ENCODE assay signal across 11 mouse cellular contexts in genomic region chr6:6371444-6372093, GRCm38 (mm10).
DNase-seq lines count a peak whose midpoint lies in the region; ATAC-seq and TF ChIP-seq lines count a peak whose summit lies in the region.
"Had no signal": no experiment of that assay in that cellular context is flagged by ENCODE, and none has a peak within 500 bp of the region (broad histone marks: within the 10 kb centered on the region; RNA-seq: fewer than 3 reads in every experiment).

No protein-coding gene starts in this region.

- no peak overlapping the region for H3K4me3 ChIP-seq in lung, embryonic 16.5 days (ENCODE audit: low read length)
- no peak overlapping the region for H3K4me3 ChIP-seq in lung, adult 2 months (replicated peaks; ENCODE audit: extremely low read depth, low read depth, low read length)
- H3K4me3 ChIP-seq: layer of hippocampus, adult 2 months had no signal

- H3K9ac ChIP-seq in lung, embryonic 16.5 days (ENCODE audit: low read length), result no peak overlapping the region

- no peaks in the 10 kb centered on the region for H3K4me1 ChIP-seq in lung, embryonic 16.5 days (replicated peaks; ENCODE audit: control insufficient read depth, insufficient read depth, low read length)
- H3K4me1 ChIP-seq in lung, adult 2 months (ENCODE audit: control insufficient read depth, insufficient read depth, low read length), result no peaks in the 10 kb centered on the region

- H3K4me2 ChIP-seq in lung, embryonic 16.5 days (ENCODE audit: low read depth, low read length), result no peak overlapping the region

- 38% methylated on average over 5 of the region's 5 CpGs for WGBS in lung, embryonic 16.5 days
- WGBS in lung, adult 2 months, result 50% methylated on average over 5 of the region's 5 CpGs

- no peak for TF ChIP-seq CTCF in lung, adult 2 months (IDR thresholded peaks at IDR 0.05; ENCODE audit: insufficient read depth, low read length)

- no peaks in the 10 kb centered on the region for H3K9me3 ChIP-seq in lung, embryonic 16.5 days (ENCODE audit: control insufficient read depth, low read length)

- ATAC-seq in lung, embryonic 16.5 days (ENCODE audit: low read depth), result peak; percentile 97
- ATAC-seq: activated CD4-positive, CD25-positive, alpha-beta regulatory T cell, adult 4 months had no signal

- H3K36me3 ChIP-seq in lung, embryonic 16.5 days (ENCODE audit: control insufficient read depth, insufficient read depth, low read length), result no peaks in the 10 kb centered on the region

- intact Hi-C loops in gastrocnemius, postnatal 36 days (cut with DNase I), result no loop called here

- no peak overlapping the region for H3K27ac ChIP-seq in lung, embryonic 16.5 days (ENCODE audit: low read length)
- H3K27ac ChIP-seq: layer of hippocampus, adult 2 months had no signal

- no peak for DNase-seq in lung, adult 2 months
- DNase-seq in heart, adult 8-10 months (ENCODE audit: low spot score), result peak; percentile 57
- peak; percentile 45 for DNase-seq in heart, postnatal 4 days
- DNase-seq in gastrocnemius, postnatal 36 days, result no peak
- no peak for DNase-seq in thymus, postnatal 0 days (ENCODE audit: low spot score)
- no peak for DNase-seq in gastrocnemius, postnatal 25 days
- DNase-seq: cerebellum, postnatal 25 days; gastrocnemius, postnatal 14 days had no signal

- no peak for TF ChIP-seq POLR2A in lung, adult 2 months (IDR thresholded peaks at IDR 0.05; ENCODE audit: borderline replicate concordance, extremely low read depth, low read depth, low read length)

- H3K27me3 ChIP-seq in lung, embryonic 16.5 days (ENCODE audit: control insufficient read depth, insufficient read depth, low read depth, low read length), result no peaks in the 10 kb centered on the region

Comparison
In these comparisons a context has a peak if more than half of its experiments do, and no peak if none do; other contexts are left out.
1. DNase-seq: peak in heart, adult 8-10 months (single experiment) and heart, postnatal 4 days (single experiment); none in lung, adult 2 months (single experiment), gastrocnemius, postnatal 36 days (0 of 2), thymus, postnatal 0 days (single experiment) and gastrocnemius, postnatal 25 days (single experiment).